Mouse (Mus musculus): ENCODE data around the gene Cdkn1a.
"Not testable (repeated sequence)": the region's sequence is repeated elsewhere in the genome, so short reads cannot be mapped to it uniquely, and the experiment has no call there.

The Cdkn1a gene

DNA sequence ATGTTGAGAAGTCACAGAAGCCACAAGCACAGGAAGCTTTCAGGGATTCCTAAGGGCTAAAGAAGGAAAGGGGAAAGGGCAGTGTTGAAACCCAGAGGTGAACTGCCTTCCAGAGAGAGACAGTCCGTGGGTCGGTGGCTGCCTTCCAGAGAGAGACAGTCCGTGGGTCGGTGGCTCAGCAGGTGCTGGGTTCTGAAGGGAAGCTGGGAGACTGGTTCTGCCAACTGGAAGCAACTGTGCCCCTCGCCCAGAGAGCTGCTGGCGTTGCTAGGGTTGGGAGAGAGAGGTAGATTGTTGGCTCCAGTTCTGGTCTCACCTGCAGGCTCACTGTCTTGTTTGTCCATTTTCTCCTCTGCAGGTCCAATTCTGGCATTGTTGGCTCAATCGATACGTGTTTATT lies 32.3 kb upstream of the Cdkn1a start:
- no peak for DNase-seq (ENCODE audit: low spot score in 2 of 2)

DNA sequence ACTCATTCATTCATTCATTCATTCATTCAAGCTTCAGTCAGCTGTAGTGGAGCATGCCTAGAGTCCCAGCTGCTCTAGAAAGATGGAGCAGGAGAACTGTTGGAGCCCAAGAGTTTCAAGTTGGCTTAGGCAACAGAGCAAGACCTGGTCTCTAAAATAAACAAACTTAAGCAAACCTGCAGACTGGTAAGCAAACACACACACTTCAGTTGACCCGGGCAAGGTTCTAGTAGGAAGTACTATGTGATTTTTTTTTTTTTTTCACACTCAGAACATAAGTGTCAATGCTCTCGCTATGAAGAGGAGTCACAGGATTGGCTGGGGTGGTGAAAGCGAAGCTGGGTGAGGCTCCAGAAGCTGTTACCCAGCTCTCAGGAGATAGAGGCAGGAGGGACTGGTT lies 31.2 kb upstream of the Cdkn1a start:
- DNase-seq (ENCODE audit: low spot score in 2 of 2) = no peak

DNA sequence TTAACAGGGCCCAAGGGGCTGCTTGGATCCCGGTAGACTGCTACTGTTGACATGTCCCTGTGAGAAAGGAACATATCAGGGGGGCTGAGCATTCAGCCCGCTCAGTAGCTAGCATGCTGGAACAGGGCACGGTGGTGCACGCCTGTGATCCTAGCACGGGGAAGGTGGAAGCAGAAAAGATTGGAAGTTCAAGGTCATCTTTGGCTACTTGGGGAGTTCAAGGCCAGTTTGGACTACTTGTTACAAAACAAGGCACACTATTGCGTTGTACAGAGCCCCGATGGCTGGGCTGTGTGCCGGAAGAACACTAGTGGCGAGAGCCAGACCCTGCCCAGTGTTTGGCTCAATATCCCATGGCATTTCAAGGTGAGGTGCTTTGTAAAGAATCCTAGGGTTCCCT lies 29.8 kb upstream of the Cdkn1a start:
- DNase-seq (ENCODE audit: low spot score in 2 of 2) = no peak

DNA sequence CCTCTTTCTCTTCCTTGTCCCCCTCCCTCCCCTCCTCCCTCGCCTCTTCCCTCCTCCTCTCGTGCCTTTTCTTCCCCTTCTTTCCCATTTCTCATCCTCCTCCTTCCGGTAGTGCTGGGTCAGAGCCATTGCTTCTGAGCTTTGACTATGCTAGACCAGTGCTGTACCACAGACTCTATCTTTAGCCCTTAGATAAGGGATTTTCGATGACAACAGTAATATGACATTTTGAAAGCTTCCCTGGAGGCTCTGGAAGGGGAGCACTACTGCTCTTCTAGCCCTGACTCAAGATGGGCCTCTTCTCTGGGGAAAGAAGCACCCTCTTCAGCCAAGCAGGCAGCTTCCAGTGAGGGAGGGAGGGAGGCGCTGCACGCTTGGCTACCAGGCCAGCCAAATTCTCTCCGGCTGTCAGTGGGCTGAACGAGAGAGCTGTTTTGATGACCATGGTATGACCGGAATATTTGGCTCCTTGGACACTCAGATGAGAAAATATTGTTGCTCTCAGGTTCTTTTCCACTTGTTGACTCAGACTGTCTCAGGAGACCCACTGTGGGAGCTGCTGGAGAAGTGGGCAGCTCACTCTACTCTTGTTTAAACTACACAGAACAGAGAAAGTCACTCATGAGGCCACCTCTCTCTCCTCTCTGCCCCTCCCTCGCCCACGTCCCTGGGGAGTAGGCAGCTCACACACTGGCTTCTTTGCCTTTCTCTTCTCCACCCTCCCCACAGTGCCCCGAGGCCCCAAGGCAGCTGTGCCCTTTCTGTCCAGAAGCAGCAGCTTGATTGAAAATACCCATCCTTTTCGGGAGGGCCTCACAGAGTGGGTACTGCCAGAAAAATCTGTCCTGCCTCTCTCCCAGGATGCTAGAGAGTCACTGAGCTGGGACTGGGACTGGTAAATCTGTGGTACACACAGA lies 28.4 kb upstream of the Cdkn1a start:
- DNase-seq (ENCODE audit: low spot score in 2 of 2) = no peak

DNA sequence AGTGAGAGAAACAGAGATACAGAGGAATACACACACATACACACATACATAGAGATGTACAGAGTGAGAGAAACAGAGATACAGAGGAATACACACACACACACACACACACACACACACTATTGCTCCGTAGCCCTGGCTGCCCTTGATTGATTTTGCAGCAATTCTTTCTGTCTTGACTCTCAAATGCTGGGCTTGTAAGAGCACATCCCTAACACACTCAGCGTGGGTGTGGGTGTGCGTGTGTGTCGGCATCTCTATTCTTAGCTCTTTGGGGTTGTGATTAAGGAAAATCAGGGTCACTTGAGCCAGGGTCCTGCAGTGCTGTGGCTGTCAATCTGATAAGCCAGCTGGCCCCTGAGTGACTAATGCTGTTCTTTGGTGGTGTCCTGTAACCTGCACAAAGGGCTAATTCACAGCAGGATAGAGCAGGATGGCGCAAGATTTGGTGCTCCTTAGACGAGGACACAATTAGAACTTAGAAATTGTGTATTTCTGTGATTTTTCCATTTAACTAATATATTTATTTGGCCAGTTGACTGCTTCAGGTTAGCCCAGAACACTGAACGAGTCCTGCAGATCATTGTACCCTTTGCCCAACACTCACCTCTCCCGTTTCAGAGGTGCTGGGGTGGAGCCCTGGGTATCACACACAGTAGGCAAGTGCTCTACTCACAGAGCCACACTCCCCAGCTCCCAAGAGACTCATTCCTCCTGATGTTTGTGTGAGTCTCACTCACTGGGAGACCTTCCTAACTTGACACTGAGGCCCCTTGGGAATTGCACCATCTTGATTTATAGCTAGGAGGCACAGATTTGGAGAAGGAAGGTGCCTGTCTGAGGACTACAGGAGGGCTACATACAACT lies 27.4 kb upstream of the Cdkn1a start:
- no peak for DNase-seq (ENCODE audit: low spot score in 2 of 2)

DNA sequence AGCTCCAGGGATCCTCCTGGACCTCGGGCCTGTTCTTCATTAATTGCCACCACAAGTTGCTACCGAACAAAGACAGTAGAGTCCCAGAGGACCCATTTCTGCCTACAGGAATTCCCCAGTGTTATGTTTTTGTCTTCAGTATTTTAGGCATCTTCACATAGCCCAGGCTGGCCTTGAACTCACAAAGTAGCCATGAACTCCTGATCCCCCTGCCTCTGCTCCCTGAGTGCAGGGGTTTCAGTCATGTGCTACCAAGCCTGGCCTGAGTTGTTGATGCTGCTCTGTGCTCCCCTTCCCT lies 26.8 kb upstream of the Cdkn1a start:
- no peak for DNase-seq (ENCODE audit: low spot score in 2 of 2)

DNA sequence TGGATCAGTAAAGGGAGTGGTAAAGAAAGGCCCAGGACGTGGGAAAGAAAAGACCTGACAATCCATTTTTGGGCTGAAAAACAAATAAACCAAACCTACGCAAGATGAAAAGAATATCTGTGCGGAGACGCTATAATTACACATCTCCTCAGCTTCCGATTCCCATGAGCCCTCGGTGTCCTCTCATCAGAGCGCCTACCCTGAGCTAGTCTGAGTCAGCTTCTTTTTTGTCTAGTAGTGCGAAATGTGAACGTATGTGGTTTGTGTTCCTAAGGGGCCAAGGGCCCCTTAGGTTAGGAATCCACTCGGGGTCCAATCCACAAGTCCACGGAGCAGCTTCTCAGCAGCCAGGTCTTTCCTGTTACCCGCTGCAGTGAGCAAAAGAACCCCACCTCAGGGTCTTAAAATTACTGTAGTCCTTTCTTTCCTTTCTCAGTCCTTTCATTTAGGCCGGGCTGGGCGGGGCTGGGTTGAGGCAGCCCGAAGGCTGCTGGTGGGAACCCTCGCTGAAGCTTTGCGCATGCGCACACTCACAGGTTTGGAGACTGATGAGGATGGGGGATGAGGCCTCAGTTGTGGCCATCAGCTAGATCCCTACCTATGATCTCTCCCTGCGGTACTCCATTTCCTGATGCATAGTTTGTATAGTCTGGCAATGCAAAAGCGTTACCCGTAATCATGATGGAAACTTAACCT lies 25.4 kb upstream of the Cdkn1a start:
- no peak for DNase-seq (ENCODE audit: low spot score in 2 of 2)

DNA sequence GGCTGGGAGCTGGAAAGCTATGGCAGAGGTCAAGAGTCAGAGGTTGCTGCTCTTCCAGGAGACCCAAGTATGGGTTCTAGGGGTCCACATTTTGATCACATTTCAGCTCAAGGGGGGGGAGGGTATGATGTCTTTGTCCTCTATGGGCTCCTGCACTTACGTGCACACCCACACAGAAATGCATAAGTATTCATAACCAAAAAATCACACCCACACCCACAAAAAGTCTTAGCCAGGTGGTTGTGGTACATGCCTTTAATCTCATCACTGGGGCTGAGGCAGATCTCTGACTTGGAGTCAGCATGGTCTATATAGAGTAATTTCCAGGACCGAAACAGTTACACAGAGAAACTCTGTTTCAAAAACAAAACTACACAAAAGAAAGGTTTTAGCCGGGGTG lies 24.8 kb upstream of the Cdkn1a start:
- DNase-seq (ENCODE audit: low spot score in 2 of 2) = no peak

DNA sequence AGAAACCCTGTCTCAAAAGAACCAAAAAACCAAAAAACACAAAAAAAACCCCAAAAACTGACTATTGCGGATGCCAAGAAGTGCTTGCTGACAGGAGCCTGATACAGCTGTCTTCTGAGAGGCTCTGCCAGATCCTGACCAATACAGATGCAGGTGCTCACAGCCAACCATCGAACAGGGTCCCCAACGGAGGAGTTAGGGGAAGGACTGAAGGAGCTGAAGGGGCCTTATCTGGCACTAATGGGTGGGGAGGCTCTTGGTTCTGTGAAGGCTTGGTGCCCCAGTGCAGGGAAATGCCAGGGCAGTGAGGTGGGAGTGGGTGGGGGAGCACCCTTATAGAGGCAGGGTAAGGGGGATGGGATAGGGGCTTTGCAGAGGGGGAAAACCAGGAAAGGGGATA lies 23.4 kb upstream of the Cdkn1a start:
- DNase-seq (ENCODE audit: low spot score in 2 of 2) = not testable (repeated sequence)

DNA sequence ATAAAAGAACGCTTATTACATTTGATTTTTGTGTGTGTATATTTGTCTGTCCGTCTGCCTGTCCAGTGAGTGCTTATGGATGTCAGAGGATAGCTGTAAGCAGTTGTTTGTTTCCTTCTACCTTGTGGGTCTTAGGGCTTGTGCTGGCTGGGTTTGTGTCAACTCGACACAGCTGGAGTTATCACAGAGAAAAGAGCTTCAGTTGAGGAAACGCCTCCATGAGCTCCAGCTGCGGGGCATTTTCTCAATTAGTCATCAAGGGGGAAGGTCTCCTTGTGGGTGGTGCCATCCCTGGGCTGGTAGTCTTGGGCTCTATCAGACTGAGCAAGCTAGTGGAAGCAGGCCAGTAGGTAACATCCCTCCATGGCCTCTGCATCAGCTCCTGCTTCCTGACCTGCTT lies 22.9 kb upstream of the Cdkn1a start:
- DNase-seq (ENCODE audit: low spot score in 2 of 2) = no peak

DNA sequence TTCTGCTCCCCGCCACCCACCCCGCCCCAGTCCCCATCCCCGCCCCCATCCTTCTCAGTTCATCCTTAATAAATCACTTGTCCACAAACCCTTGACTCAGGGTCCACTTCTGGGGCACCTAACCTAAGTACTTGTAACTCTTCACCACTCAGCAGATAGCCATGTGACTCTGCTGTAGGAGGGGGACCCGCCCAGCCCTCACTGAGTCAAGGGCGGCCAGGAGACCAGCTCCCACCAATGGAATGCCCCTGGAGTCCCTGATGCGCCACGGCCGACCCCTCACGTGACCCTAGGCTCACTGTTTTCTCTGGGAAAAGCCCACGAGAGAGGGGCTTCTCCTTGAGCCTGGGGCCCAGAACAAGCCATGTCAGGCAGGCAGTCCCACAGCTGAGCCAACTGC lies 21.7 kb upstream of the Cdkn1a start:
- DNase-seq (ENCODE audit: low spot score in 2 of 2) = no peak

DNA sequence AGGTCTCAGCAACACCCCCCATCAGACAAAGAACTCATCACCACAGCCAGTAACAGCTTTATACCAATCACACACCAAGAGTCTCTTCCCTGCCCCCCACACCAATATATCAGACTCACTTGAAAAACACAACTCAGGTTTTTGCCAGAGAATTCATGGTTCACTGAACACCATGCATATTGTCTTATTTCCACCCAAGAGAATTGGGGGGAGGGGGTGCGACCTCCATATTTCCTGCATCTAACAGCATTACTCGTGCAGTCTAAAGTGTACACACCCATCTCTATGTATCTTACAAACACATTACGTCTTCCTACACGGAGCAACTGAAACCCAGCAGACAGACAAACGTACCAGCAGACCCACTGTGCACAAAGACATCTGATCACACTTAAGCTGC lies 19.0 kb upstream of the Cdkn1a start:
- DNase-seq (ENCODE audit: low spot score in 2 of 2) = no peak

DNA sequence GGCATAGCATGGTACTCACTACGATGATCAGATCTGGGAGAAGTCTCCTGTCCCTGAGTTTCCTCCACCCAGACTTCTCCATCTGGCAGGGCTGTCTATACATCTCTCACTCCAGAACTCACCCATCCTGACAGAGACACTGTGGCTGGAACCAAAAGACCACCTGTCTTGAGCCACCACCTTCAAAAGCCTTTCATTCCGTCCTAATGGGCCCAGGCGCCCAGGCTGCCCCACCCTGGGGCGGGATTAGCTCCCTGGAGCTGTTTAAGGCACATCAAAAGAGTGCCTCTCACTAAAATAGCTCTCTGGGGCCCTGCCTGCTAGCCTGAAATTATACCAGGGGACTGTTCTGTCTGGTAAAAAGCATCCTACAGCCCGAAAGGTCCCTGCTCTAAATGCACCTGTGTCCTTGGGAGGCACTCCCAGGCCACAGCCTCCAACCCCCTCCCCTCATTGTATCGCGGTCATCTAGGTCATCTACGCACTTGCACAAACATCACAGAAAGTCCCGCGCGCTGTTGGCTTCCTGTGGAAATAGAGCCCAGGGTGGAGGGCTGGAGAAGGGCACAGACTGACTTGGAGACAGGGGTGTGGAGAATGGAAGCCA lies 18.0 kb upstream of the Cdkn1a start:
- DNase-seq (ENCODE audit: low spot score in 2 of 2) = no peak

DNA sequence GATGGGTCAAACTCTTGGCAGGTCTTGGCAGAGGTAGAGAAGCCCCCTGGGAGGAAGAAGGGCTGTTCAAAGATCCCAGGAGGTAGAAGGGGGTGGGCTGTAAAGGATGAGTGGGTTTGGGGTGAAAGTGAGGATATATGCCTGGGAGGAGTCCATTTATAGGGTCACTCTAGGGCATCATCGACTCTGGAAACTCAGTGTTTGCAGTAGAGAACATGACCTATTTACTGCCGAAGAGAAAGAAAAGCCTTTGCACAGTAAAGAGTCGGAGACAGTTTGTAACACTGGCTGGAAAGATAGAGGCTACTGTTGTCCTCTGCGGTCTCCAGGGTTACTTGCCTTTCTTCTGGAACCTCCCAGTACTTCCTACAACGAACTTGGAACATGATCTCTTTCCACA lies 17.5 kb upstream of the Cdkn1a start:
- no peak for DNase-seq (ENCODE audit: low spot score in 2 of 2)

DNA sequence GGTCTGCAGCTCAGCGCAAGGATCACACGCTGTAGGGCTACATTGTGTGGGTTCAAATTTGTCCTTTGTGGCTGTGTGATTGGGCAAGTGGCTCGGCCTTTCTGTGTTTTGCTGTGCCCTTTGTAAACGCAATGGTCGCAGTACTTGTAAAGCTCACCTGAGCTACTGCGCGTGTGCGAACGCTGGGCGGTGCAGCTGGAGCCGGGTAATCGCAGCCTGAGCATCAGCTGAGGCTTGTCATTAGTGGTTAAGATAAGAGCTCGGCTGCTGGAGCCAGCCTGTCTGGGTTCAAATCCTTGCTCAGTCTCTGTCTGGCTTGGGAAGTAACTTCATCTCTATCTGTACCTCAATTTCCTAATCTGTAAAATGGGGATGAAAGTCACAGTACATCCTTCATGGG lies 16.7 kb upstream of the Cdkn1a start:
- no peak for DNase-seq (ENCODE audit: low spot score in 2 of 2)

DNA sequence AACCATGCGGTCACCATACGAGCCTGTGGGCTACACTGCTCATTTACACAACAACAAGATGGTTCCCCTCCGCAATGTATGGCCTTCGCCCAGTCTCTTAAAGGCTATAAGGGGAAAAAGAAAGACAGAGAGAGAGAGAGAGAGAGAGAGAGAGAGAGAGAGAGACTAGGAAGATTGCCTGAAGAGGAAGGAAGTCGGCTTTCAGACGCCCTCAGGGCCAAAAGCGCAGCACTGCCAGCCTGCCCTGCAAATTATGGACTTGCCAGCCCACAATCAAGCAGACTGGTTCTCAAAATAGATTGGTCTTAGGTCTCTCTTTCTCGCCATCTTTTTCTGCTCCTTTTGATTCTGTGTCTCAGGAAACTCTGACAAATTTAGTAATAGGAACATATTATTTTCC lies 14.5 kb upstream of the Cdkn1a start:
- DNase-seq (ENCODE audit: low spot score in 2 of 2) = no peak

DNA sequence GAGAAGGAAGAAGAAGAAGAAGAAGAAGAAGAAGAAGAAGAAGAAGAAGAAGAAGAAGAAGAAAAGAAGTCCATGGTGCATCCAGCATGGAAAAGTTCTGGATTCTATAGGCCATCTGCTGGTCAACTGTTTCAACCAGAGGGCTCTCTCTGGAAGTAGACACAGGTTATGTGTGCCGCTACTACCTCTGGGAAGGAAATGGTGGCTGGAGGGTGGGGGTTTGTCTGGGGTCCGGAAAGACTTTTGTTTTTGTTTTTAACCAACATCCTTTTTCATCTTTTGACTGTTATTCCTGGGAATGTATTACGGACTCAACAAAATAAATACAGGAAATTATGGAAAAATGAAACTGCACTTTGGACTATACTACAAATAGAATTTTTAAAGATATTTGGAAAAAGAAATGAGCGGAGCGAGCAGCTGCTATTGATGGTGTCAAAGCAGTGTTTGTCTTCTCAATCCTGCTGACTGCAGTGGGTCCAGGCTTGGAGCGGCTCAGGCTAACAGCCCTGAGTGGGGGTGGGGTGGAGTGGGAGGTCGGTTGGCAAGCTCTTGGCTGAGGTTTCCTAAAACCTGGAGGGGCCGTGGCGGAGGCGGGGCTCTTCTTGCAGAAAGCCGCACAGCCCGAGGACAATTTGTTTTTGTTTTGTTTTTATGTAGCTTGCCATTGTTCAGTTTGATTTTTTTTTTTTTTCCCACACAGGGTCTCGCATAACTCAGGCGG lies 12.8 kb upstream of the Cdkn1a start:
- DNase-seq (ENCODE audit: low spot score in 2 of 2) = peak; percentile 57 to 61

DNA sequence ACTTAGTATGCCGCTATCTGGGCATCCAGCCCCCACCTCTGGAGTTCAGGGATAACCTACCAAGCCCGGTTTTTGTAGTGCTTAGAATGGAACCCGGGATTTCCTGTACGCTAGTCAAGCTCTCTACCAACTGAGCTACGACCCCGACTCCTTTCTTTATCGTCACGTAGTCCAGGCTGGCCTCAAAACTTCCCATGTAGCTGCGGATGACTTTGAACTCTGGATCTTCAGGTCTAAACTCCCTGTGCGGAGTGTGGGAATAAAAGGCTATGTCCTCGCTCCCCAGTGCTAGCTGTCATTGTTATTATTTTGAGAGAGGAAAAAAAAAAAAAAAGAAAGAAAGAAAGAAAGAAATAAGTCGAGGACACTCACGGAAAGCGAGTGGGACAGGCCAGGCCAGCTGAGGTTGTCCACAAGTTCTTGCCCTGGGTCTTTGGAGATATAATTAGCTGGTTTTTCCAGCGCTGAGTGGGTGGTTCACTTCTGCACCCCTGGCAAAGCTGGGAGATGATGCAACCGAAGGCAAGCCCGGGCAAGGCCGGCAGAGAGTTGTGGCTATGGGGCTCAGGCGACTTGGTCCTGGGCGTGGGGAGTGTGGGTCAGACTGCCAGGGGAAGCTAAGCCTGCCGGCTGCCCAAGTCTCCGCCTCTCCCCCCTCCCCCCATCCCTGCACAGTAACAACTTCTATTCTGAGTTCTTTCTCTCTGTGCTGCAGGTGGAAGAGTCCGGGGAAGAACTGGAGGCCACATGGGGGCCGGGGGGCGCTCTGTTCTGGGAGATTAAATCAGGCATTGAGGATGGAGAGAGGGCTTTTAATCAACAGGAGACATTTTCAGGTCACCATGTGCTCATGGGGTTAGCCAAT lies 12.0 kb upstream of the Cdkn1a start:
- no peak for DNase-seq (ENCODE audit: low spot score in 2 of 2)

DNA sequence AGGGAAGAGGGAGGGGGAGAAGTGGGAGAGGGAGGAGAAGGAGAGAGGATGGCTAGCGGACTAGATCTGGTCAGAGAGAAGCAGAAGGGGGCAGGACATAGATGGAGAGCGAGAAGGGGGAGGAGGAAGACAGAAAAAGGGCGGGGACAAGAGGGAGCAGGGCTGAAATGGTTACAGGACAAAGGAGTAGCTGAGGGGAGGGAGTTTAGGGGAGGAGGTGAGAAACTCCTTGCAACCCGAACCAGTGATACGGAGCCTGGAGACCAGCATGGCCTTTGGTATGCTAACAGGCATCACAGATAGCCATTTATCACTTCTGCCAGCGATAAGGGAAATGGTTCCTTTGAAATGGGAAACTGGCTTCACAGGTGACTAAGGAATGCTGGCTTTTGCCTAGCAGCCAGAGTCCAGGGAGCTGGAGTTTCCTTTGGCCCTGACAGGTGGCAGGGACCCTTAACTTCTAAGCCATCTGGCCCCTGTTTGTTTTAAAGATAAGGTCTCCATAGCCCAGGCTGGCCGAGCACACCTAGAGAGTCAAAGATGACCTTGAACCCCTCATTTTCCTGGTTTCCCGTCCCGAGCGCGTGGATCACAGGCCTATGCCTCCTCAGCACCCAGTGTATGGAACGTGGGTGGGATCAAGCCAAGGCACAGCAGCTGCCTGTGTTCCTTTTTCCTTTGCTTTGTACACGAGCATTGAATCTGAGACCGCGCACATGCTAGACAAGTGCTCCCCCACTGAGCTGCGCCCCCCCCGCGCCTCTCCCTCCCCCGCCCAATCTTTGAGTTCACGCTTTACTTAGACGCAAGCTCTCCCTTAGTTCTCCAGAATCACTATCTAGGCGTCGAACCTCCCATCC lies 9.8 kb upstream of the Cdkn1a start:
- no peak for DNase-seq (ENCODE audit: low spot score in 2 of 2)

Data from frontal cortex, postnatal 10 days (tissue).